Mouse (Mus musculus): ENCODE data around the gene Arid1b.

The Arid1b gene

DNA sequence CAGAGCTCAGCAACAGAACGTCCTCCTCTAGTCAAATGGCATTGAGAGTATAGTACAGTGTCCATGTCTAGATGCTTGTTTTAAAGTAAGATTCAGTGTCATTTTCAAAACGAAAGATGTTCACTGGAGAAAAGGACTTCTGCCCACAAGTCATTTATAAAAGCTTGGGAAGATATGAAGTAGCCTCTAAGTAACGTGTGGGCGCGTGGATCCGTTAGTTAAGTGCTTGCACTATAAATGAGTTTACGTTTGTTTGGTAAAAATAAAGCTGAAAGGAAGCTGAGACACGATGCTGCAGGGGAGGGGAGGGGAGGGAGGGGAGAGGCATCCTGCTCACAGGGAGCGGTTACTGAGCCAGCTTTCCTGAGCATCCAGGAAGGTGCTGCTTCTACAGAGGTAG lies 293.5 kb downstream of the Arid1b start:
- no peak for DNase-seq

- DNase-seq = no peak
Measured at GRCm38 (mm10) chr17:5293653-5294584, 299.8 kb downstream of the Arid1b start.

DNA sequence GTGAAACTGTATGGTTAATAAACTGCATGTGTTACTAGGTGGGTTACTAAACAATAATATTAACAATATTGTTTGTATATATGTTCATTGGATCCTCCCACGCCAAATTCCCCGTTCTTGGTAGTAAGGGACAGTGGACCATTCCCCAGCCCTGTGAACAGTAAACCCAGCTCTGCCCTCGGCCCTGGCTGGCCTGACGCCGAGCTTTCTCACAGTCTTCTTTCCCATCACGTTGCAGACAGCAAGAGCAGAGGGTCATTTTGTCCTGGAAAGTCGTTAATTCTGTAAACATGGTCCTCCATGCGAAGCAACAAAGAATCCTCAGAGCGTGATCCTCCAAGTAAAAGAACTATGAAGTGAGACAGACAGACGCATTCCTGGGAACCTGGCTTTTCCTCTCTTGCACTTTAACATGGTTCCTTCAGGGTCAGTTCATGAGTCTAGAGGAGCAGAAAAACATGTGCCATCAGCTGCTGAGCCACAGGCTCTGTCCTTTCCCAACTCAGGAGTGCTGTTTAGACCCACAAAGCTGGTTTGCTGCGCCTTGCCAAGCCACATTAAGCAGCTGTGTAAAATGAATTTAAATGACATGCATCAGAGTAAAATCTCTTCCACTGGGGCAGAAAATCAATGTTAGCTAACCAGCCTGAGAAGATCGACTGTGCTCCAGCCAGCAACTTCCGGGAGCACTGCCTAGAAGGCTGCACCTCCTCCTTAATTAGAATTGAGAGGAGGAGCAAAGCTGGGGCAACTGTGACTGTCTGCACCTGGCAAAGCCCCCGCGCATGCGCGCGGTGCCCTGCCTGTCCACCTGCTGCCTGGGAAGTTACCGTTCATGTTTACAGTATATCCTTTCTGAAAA lies 301.2 kb downstream of the Arid1b start:
- peak; percentile 96 for DNase-seq

DNA sequence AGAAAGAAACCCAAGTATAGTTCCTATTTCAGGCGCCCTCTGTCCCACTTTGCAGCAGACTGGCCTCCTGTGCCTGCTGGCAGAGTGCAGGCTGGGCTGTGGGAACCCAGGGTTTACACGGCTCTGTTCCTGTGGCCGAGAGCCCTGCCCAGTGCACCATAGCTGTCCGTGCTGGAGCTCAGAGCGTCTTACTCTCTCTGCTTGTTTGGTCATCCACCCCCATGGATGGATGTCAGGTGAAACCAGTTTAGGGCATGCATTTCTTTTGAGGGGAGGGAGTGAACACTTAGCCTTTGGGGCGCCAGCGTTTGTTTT lies 301.8 kb downstream of the Arid1b start:
- no peak for DNase-seq

GRCm38 (mm10) chr17:5297491-5297890 lies 303.4 kb downstream of the Arid1b start:
- peak; percentile 78 for DNase-seq

GRCm38 (mm10) chr17:5297984-5298383 lies 303.9 kb downstream of the Arid1b start:
- DNase-seq = no peak

DNA sequence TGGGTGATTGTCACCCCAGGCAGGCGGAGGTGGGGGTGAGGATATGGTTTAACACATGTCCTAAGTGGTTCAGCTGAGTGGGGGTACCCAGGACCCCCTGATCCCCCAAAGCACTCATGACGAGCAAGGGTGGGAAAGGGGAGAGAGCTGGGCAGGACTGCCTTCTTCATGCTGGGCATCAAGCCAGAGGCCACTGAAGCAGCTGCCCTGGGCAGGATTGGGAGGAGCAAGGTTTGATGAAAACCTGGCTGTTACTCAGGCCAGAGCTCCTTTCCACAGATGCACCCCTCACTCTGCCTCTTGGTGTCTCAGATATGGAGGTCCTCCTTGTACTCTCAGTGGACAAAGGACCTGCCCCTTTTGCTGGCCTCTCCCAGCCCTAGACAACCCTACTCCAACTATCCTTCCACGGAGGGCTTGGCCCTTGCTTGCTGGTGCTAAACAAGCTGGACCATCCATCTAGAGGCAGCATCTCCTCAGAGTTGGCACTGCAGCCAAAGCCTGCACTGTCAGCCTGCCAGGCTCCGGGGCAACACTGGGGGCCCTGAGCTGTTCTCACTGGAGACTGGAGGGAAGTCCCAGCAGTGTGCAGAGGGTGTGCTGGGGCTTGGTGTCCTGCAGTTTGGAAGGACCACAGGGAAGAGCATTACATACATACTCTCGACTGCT lies 304.9 kb downstream of the Arid1b start:
- peak; percentile 79 for DNase-seq

GRCm38 (mm10) chr17:5302971-5303746 lies 309.0 kb downstream of the Arid1b start:
- DNase-seq = peak; percentile 84

DNA sequence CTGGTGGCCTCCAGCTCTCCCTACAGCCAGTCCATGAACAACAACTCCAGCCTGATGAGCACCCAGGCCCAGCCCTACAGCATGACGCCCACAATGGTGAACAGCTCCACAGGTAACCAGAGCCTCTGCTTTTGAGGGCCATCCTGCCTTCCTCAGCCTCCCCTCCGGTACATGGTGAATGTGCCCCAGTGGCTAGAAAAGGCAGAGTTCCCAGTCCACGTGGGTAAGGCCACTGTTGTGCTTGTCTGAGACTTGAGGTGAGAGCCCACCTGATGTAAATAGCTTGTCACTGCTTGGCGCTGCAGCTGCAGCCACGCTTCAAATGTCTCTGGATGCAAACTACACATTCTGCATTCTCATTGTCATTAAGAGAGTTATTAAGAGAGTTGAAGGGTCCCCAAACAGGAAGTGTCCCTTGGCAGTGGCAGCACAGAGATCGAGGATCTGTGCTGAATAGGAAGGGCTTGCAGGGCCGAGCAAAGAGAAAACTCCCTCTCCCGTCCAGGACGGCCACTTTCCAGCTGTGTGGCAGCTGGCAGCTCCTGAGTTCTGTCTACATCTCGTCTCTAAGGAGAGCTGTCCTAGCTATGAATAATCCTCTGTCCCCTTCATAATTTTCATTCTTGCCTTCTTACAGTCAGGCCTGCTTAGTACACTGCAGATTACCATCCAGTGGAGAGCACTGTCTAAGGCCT lies 311.8 kb downstream of the Arid1b start:
- DNase-seq = peak; percentile 83

- peak; percentile 94 for DNase-seq
Measured at GRCm38 (mm10) chr17:5309930-5310329, 315.8 kb downstream of the Arid1b start.

- no peak for DNase-seq
Measured at GRCm38 (mm10) chr17:5310425-5310888, 316.3 kb downstream of the Arid1b start.

DNA sequence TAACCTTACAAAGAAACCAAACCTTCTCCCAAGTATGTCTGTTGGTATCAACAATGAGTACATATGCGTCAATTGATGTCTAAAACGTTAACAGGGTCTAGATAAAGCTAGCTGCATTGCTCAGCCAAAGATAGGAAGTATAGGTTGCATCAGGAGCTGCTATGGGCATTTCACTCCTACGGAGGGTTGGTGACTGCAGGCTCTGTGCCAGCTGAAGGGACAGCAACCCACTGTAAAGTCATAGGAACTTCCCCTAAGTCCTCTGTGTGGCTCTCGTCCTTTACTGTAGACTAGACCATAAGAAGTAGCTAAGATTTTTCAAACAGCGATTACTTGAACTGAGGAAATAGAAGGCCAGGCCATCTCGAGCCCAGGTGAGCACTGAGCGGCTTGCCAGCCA lies 316.9 kb downstream of the Arid1b start:
- no peak for DNase-seq

DNA sequence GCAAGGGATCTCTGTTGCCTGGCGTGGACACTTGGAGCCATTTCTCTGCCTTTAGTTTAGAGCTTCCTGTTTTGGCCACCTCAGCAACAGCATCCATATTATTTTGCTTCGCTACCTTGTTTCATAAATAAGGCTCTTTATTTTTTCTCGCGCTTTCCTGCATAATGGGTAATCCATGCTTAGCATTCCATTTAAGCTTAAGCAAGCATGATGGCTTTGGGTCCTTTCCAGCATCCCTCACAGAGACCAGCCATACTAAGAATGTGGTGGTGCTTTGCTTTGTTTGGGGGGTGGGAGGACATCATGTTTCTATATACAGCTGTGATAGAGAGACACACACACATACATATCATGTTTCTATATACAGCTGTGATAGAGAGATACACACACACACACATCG lies 318.2 kb downstream of the Arid1b start:
- no peak for DNase-seq

DNA sequence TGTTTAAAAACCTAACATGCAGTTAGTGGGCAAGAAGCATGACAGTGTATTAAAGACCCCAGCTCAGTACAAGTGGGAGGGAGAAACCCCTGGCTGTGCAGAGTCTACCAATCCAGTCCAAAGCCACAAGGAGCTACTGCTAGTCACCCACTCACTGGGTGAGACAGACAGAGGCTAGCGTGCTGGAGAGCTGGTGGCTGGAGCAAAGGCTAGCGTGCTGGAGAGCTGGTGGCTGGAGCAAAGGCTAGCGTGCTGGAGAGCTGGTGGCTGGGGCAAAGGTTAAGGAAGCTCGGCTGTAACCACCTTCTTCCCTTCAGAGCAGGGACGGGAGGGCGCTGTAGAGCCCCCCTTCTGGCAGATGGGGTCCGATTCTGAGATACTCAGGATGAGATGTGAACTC lies 320.6 kb downstream of the Arid1b start:
- DNase-seq = peak; percentile 83

GRCm38 (mm10) chr17:5316489-5316888 lies 322.4 kb downstream of the Arid1b start:
- peak; percentile 91 for DNase-seq

GRCm38 (mm10) chr17:5321589-5322225 lies 327.6 kb downstream of the Arid1b start:
- no peak for DNase-seq

GRCm38 (mm10) chr17:5322594-5322993 lies 328.5 kb downstream of the Arid1b start:
- DNase-seq = no peak

- no peak for DNase-seq
Measured at GRCm38 (mm10) chr17:5323746-5324145, 329.6 kb downstream of the Arid1b start.

GRCm38 (mm10) chr17:5324236-5324876 lies 330.2 kb downstream of the Arid1b start:
- DNase-seq = peak; percentile 95

- no peak for DNase-seq
Measured at GRCm38 (mm10) chr17:5326689-5327088, 332.6 kb downstream of the Arid1b start.

All from heart, adult 11 months (tissue).